Mouse (Mus musculus): ENCODE results near the gene Chrne. TPM values are rescaled to one million over a fixed set of nuclear protein-coding genes. Genes with fewer than 3 reads are reported as not detected.

Chrne gene
- polyA plus RNA-seq, 2 experiments: 0.20 to 0.43 TPM

GRCm38 (mm10) chr11:70623053-70623742 is 4.2 kb upstream of the Chrne start:
- no peak for ATAC-seq (ENCODE audit: low FRiP score, low read depth)
- Histone ChIP-seq H3K9ac (ENCODE audit: low read depth, low read length, severe bottlenecking) (no peak overlapping the region), H3K27me3 (ENCODE audit: control insufficient read depth, insufficient read depth, low read length) (no peaks in the 10 kb centered on the region), H3K36me3 (ENCODE audit: control insufficient read depth, insufficient read depth, low read length) (no peaks in the 10 kb centered on the region), H3K4me3 (replicated peaks; ENCODE audit: low read length) (no peak overlapping the region), H3K4me2 (replicated peaks; ENCODE audit: low read depth, low read length, severe bottlenecking) (no peak overlapping the region), H3K9me3 (ENCODE audit: control insufficient read depth, low read length) (no peaks in the 10 kb centered on the region), H3K4me1 (ENCODE audit: control insufficient read depth, insufficient read depth, low read length) (no peaks in the 10 kb centered on the region), H3K27ac (replicated peaks; ENCODE audit: low read depth, low read length) (no peak overlapping the region)
- no peak for DNase-seq (ENCODE audit: low spot score)
- 80% methylated on average over 10 of the region's 10 CpGs for WGBS
- no peak for TF ChIP-seq POLR2A (IDR thresholded peaks at IDR 0.05; ENCODE audit: borderline replicate concordance, extremely low read depth, insufficient read depth, insufficient read length)

GRCm38 (mm10) chr11:70621972-70622814 is 3.2 kb upstream of the Chrne start:
- no peak overlapping the region for H3K4me2 ChIP-seq (replicated peaks; ENCODE audit: low read depth, low read length, severe bottlenecking)
- no peaks in the 10 kb centered on the region for H3K27me3 ChIP-seq (ENCODE audit: control insufficient read depth, insufficient read depth, low read length)
- H3K27ac ChIP-seq (replicated peaks; ENCODE audit: low read depth, low read length): no peak overlapping the region
- no peaks in the 10 kb centered on the region for H3K4me1 ChIP-seq (ENCODE audit: control insufficient read depth, insufficient read depth, low read length)
- 39% methylated on average over 7 of the region's 7 CpGs for WGBS
- ATAC-seq (ENCODE audit: low FRiP score, low read depth): no peak
- no peaks in the 10 kb centered on the region for H3K9me3 ChIP-seq (ENCODE audit: control insufficient read depth, low read length)
- TF ChIP-seq POLR2A (IDR thresholded peaks at IDR 0.05; ENCODE audit: borderline replicate concordance, extremely low read depth, insufficient read depth, insufficient read length): no peak
- H3K9ac ChIP-seq (ENCODE audit: low read depth, low read length, severe bottlenecking): no peak overlapping the region; the same call in 1 of the 2 replicates
- no peak overlapping the region for H3K4me3 ChIP-seq (replicated peaks; ENCODE audit: low read length)
- no peak for DNase-seq (ENCODE audit: low spot score)
- H3K36me3 ChIP-seq (ENCODE audit: control insufficient read depth, insufficient read depth, low read length): no peaks in the 10 kb centered on the region

- 0 out of 2 replicates have a peak, but pooled peaks have one; percentile 5 for ATAC-seq (ENCODE audit: low FRiP score, low read depth)
- no peak within 1 kb of the TSS for H3K27ac ChIP-seq (replicated peaks; ENCODE audit: low read depth, low read length)
- no peak for TF ChIP-seq POLR2A (IDR thresholded peaks at IDR 0.05; ENCODE audit: borderline replicate concordance, extremely low read depth, insufficient read depth, insufficient read length)
- H3K4me2 ChIP-seq (replicated peaks; ENCODE audit: low read depth, low read length, severe bottlenecking): peak within 1 kb of the TSS; percentile 70
- H3K36me3 ChIP-seq (ENCODE audit: control insufficient read depth, insufficient read depth, low read length): peaks cover 26% of the 10 kb centered on the region
- no peaks in the 10 kb centered on the region for H3K9me3 ChIP-seq (ENCODE audit: control insufficient read depth, low read length)
- no peaks in the 10 kb centered on the region for H3K27me3 ChIP-seq (ENCODE audit: control insufficient read depth, insufficient read depth, low read length)
- peaks cover 10% of the 10 kb centered on the region; the same call in 1 of the 2 replicates for H3K4me1 ChIP-seq (ENCODE audit: control insufficient read depth, insufficient read depth, low read length)
- peak within 1 kb of the TSS; percentile 29 for H3K4me3 ChIP-seq (replicated peaks; ENCODE audit: low read length)
- H3K9ac ChIP-seq (ENCODE audit: low read depth, low read length, severe bottlenecking): peak within 1 kb of the TSS; percentile 38
- 19% methylated on average over 21 of the region's 21 CpGs for WGBS
- DNase-seq (ENCODE audit: low spot score): no peak
These were observed 3.4 kb downstream of the Chrne start, which contains the start of gene 4930544D05Rik for GRCm38 (mm10) chr11:70615516-70616093. Gene 4930544D05Rik (plus strand): TSS chr11:70615848.

GRCm38 (mm10) chr11:70615074-70615473 is 3.9 kb downstream of the Chrne start:
- 1% methylated on average over 17 of the region's 17 CpGs for WGBS
- 0 out of 2 replicates have a peak, but pooled peaks have one; percentile 2 for TF ChIP-seq POLR2A (IDR thresholded peaks at IDR 0.05; ENCODE audit: borderline replicate concordance, extremely low read depth, insufficient read depth, insufficient read length)
- DNase-seq (ENCODE audit: low spot score): peak; percentile 69
- H3K27me3 ChIP-seq (ENCODE audit: control insufficient read depth, insufficient read depth, low read length): no peaks in the 10 kb centered on the region
- peaks cover 31% of the 10 kb centered on the region for H3K36me3 ChIP-seq (ENCODE audit: control insufficient read depth, insufficient read depth, low read length)
- peak overlapping the region; percentile 70 for H3K4me2 ChIP-seq (replicated peaks; ENCODE audit: low read depth, low read length, severe bottlenecking)
- H3K4me1 ChIP-seq (ENCODE audit: control insufficient read depth, insufficient read depth, low read length): peaks cover 10% of the 10 kb centered on the region; the same call in 1 of the 2 replicates
- H3K9me3 ChIP-seq (ENCODE audit: control insufficient read depth, low read length): no peaks in the 10 kb centered on the region
- peak overlapping the region; percentile 38 for H3K9ac ChIP-seq (ENCODE audit: low read depth, low read length, severe bottlenecking)
- H3K4me3 ChIP-seq (replicated peaks; ENCODE audit: low read length): peak overlapping the region; percentile 29
- ATAC-seq (ENCODE audit: low FRiP score, low read depth): peak; percentile 69
- H3K27ac ChIP-seq (replicated peaks; ENCODE audit: low read depth, low read length): no peak overlapping the region

GRCm38 (mm10) chr11:70612505-70612904 is 6.5 kb downstream of the Chrne start:
- no peak for ATAC-seq (ENCODE audit: low FRiP score, low read depth)

More at GRCm38 (mm10) chr11:70612505-70612904, 6.5 kb downstream of the Chrne start:
- no peak overlapping the region for H3K4me3 ChIP-seq (replicated peaks; ENCODE audit: low read length)
- no peak overlapping the region for H3K27ac ChIP-seq (replicated peaks; ENCODE audit: low read depth, low read length)
- H3K4me1 ChIP-seq (ENCODE audit: control insufficient read depth, insufficient read depth, low read length): peaks cover 10% of the 10 kb centered on the region; the same call in 1 of the 2 replicates
- H3K9ac ChIP-seq (ENCODE audit: low read depth, low read length, severe bottlenecking): no peak overlapping the region
- H3K36me3 ChIP-seq (ENCODE audit: control insufficient read depth, insufficient read depth, low read length): peaks cover 57% of the 10 kb centered on the region
- H3K27me3 ChIP-seq (ENCODE audit: control insufficient read depth, insufficient read depth, low read length): no peaks in the 10 kb centered on the region
- H3K4me2 ChIP-seq (replicated peaks; ENCODE audit: low read depth, low read length, severe bottlenecking): no peak overlapping the region
- TF ChIP-seq POLR2A (IDR thresholded peaks at IDR 0.05; ENCODE audit: borderline replicate concordance, extremely low read depth, insufficient read depth, insufficient read length): no peak
- WGBS: 80% methylated on average over 7 of the region's 7 CpGs
- H3K9me3 ChIP-seq (ENCODE audit: control insufficient read depth, low read length): no peaks in the 10 kb centered on the region
- DNase-seq (ENCODE audit: low spot score): no peak
